Comparison of ENCODE assay signal across 11 mouse cellular contexts in the genomic region with DNA sequence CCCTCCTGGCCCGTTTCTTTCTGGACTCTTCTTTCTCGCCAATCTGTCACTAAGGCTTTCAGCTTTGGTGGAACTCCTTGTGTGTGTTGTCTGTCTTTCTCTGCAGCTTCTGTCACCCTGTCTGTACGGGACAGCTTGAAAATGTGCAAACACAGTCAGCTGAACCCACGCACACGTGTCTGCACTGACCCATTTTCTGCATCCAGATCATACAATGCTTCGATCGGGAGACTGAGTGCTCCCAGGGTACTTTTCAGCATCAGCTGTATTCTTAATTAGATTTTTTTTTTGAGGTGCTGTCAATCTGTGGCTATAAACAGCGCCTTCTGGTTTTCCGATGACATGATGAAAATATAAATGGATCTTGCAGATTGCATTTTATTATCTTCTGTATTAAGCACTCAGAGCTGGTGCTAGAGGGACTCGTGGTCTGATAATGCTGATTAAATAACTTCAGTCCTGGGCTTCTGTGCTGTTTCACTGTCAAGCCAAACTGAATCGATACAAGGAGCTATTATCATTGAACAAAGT.
A peak's percentile ranks its signal among the peaks of the same experiment; 100 is the strongest.
DNase-seq lines count a peak whose midpoint lies in the region; ATAC-seq lines count a peak whose summit lies in the region.
"Had no signal": no experiment of that assay in that cellular context is flagged by ENCODE, and none has a peak within 500 bp of the region (broad histone marks: within the 10 kb centered on the region; RNA-seq: fewer than 3 reads in every experiment).

No protein-coding gene starts in this region.

- peak overlapping the region; percentile 28; the same call in 1 of the 2 replicates for H3K27ac ChIP-seq in forebrain, embryonic 13.5 days
- no peak overlapping the region for H3K27ac ChIP-seq in forebrain, embryonic 12.5 days
- H3K27ac ChIP-seq in midbrain, embryonic 13.5 days: peak overlapping the region; percentile 57
- H3K27ac ChIP-seq in midbrain, embryonic 10.5 days (replicated peaks): no peak overlapping the region
- no peak overlapping the region for H3K27ac ChIP-seq in heart, embryonic 10.5 days
- H3K27ac ChIP-seq: liver, embryonic 15.5 days had no signal

- H3K9ac ChIP-seq in forebrain, embryonic 13.5 days: no peak overlapping the region; the same call in 1 of the 2 replicates
- no peak overlapping the region for H3K9ac ChIP-seq in forebrain, embryonic 12.5 days
- H3K9ac ChIP-seq in midbrain, embryonic 13.5 days (replicated peaks): no peak overlapping the region
- H3K9ac ChIP-seq: liver, embryonic 15.5 days had no signal

- no peaks in the 10 kb centered on the region for H3K27me3 ChIP-seq in forebrain, embryonic 13.5 days
- no peaks in the 10 kb centered on the region for H3K27me3 ChIP-seq in forebrain, embryonic 12.5 days
- no peaks in the 10 kb centered on the region for H3K27me3 ChIP-seq in midbrain, embryonic 13.5 days
- H3K27me3 ChIP-seq in midbrain, embryonic 10.5 days (ENCODE audit: low read depth, poor library complexity, severe bottlenecking): no peaks in the 10 kb centered on the region
- 0 out of 2 replicates have a peak, but pooled peaks cover 3% of the 10 kb centered on the region for H3K27me3 ChIP-seq in heart, embryonic 10.5 days (ENCODE audit: insufficient read depth, poor library complexity, severe bottlenecking)
- H3K27me3 ChIP-seq: liver, embryonic 15.5 days had no signal

- intact Hi-C loops in left cerebral cortex, postnatal 36 days (cut with DNase I): no loop called here

- ATAC-seq in forebrain, embryonic 13.5 days: no peak
- ATAC-seq in forebrain, embryonic 12.5 days (ENCODE audit: low FRiP score): no peak
- peak; percentile 57; the same call in 1 of the 2 replicates for ATAC-seq in midbrain, embryonic 13.5 days

- H3K9me3 ChIP-seq in forebrain, embryonic 13.5 days (replicated peaks): no peaks in the 10 kb centered on the region
- H3K9me3 ChIP-seq in forebrain, embryonic 12.5 days: no peaks in the 10 kb centered on the region
- H3K9me3 ChIP-seq in midbrain, embryonic 13.5 days: no peaks in the 10 kb centered on the region
- no peaks in the 10 kb centered on the region for H3K9me3 ChIP-seq in midbrain, embryonic 10.5 days (replicated peaks)
- no peaks in the 10 kb centered on the region for H3K9me3 ChIP-seq in heart, embryonic 10.5 days
- H3K9me3 ChIP-seq: liver, embryonic 15.5 days had no signal

- DNase-seq in midbrain, embryonic 10.5 days (ENCODE audit: low spot score): no peak
- peak; percentile 22 to 23 for DNase-seq in left cerebral cortex, postnatal 36 days (ENCODE audit: low spot score in 2 of 2)
- DNase-seq in telencephalon, adult 2 months (ENCODE audit: low read depth, low spot score): peak; percentile 72
- DNase-seq in cerebellum, postnatal 10 days: no peak
- DNase-seq in heart, embryonic 10.5 days (ENCODE audit: low spot score): no peak
- DNase-seq: kidney, adult 8-10 months had no signal

- WGBS in forebrain, embryonic 13.5 days: 60% methylated on average over 11 of the region's 11 CpGs
- 75% methylated on average over 11 of the region's 11 CpGs for WGBS in forebrain, embryonic 12.5 days
- WGBS in midbrain, embryonic 13.5 days: 59% methylated on average over 11 of the region's 11 CpGs
- 90% methylated on average over 11 of the region's 11 CpGs for WGBS in midbrain, embryonic 10.5 days
- 71% methylated on average over 11 of the region's 11 CpGs for WGBS in heart, embryonic 10.5 days

- no peak overlapping the region for H3K4me3 ChIP-seq in forebrain, embryonic 13.5 days
- no peak overlapping the region for H3K4me3 ChIP-seq in forebrain, embryonic 12.5 days (replicated peaks)
- H3K4me3 ChIP-seq in midbrain, embryonic 13.5 days (replicated peaks): no peak overlapping the region
- no peak overlapping the region for H3K4me3 ChIP-seq in midbrain, embryonic 10.5 days
- H3K4me3 ChIP-seq in heart, embryonic 10.5 days: no peak overlapping the region
- H3K4me3 ChIP-seq: erythroblast, embryonic 14.5 days; liver, embryonic 15.5 days had no signal

- no peak overlapping the region for H3K4me2 ChIP-seq in forebrain, embryonic 13.5 days
- no peak overlapping the region for H3K4me2 ChIP-seq in forebrain, embryonic 12.5 days
- no peak overlapping the region for H3K4me2 ChIP-seq in midbrain, embryonic 13.5 days (replicated peaks)
- H3K4me2 ChIP-seq: liver, embryonic 15.5 days had no signal

- H3K36me3 ChIP-seq in forebrain, embryonic 13.5 days (ENCODE audit: poor library complexity, severe bottlenecking): no peaks in the 10 kb centered on the region
- H3K36me3 ChIP-seq in forebrain, embryonic 12.5 days (replicated peaks): no peaks in the 10 kb centered on the region
- H3K36me3 ChIP-seq in midbrain, embryonic 13.5 days: no peaks in the 10 kb centered on the region
- no peaks in the 10 kb centered on the region for H3K36me3 ChIP-seq in midbrain, embryonic 10.5 days
- no peaks in the 10 kb centered on the region for H3K36me3 ChIP-seq in heart, embryonic 10.5 days
- H3K36me3 ChIP-seq: liver, embryonic 15.5 days had no signal

- peaks cover 28% of the 10 kb centered on the region for H3K4me1 ChIP-seq in forebrain, embryonic 13.5 days
- H3K4me1 ChIP-seq in forebrain, embryonic 12.5 days: peaks cover 19% of the 10 kb centered on the region
- H3K4me1 ChIP-seq in midbrain, embryonic 13.5 days (replicated peaks): peaks cover 24% of the 10 kb centered on the region
- H3K4me1 ChIP-seq in midbrain, embryonic 10.5 days: no peaks in the 10 kb centered on the region
- H3K4me1 ChIP-seq in heart, embryonic 10.5 days: peaks cover 8% of the 10 kb centered on the region; the same call in 1 of the 2 replicates
- H3K4me1 ChIP-seq: liver, embryonic 15.5 days had no signal

Comparison
In these comparisons a context has a peak if more than half of its experiments do, and no peak if none do; other contexts are left out.
1. H3K27ac ChIP-seq: peak in forebrain, embryonic 13.5 days (single experiment) and midbrain, embryonic 13.5 days (single experiment); none in forebrain, embryonic 12.5 days (single experiment), midbrain, embryonic 10.5 days (single experiment) and heart, embryonic 10.5 days (single experiment).
2. DNase-seq: peak in left cerebral cortex, postnatal 36 days (2 of 2) and telencephalon, adult 2 months (single experiment); none in midbrain, embryonic 10.5 days (single experiment), cerebellum, postnatal 10 days (0 of 2) and heart, embryonic 10.5 days (single experiment).